Mouse (Mus musculus): ENCODE results near the gene Vac14.

Vac14 gene

DNA sequence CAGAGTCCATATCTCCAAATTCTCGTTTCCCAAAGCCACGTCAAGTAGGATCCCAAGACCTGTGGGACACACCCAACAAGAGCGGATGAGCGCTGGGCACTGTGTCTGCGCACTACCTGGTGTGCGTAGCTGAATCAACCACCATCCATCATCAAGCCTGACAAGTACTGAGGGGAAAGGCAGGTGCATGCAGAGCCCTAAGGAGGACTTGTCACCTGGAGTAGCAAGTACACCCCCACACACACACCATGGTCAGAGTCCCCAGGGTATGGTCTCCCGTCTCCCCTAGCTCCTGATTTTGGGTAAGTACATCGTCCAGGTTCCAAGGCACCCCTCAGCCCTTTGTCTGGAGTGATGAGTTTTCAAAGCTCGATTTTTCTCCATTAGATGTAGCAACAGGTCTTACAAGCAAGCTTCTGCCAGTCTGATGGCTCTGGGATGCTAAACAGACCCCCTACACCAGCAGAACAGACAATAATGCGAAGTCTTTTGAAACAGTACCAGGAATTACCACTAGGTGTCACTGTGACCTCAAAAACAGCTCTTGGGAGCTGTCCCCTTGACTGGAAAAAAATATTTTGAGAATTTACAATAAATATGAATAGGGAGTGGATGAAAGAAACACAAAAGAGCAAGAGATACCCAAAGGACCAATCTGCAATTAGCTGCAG is 131.2 kb downstream of the Vac14 start:
- DNase-seq (ENCODE audit: low read depth, low spot score): peak; percentile 57

DNA sequence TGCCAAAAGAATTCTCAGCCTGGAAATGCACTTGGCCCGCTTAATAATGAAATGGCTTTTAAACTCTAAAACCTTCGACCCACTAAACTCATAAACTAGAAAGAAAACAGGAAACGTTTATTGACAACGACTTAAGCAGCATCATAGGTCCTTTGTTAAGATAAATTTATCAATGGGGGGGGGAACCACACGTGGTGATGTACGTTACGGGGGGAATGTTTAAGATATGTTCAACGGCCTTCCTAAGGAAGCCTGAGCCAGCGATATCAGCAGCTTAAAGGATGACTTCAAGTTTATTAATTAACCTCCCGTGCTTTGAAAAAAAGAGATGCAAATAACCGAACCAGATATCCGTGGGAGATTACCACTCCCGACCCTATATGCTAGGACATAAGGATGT is 131.9 kb downstream of the Vac14 start:
- no peak for DNase-seq (ENCODE audit: low read depth, low spot score)

DNA sequence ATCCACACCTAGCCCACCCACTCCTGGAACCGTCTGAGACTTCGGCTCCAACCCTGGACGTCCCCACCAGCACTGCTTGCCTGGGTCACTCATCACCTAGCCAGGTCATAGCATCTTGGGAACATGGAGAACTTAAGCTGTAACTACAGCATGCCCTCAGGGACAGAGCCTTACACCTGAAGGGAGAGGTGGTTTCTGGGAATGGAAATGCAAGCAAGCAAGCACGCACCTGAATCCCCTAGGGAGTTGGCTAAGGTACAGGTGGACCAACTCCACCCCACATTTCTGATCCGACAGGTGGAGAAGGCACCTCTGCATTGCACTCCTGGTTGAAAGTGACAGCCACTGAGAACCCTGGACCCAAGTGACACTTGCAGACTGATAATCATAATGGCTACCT is 133.1 kb downstream of the Vac14 start:
- no peak for DNase-seq (ENCODE audit: low read depth, low spot score)

- no peak for DNase-seq (ENCODE audit: low read depth, low spot score)
Measured at GRCm38 (mm10) chr8:110754713-110755112, 136.3 kb downstream of the Vac14 start.

DNA sequence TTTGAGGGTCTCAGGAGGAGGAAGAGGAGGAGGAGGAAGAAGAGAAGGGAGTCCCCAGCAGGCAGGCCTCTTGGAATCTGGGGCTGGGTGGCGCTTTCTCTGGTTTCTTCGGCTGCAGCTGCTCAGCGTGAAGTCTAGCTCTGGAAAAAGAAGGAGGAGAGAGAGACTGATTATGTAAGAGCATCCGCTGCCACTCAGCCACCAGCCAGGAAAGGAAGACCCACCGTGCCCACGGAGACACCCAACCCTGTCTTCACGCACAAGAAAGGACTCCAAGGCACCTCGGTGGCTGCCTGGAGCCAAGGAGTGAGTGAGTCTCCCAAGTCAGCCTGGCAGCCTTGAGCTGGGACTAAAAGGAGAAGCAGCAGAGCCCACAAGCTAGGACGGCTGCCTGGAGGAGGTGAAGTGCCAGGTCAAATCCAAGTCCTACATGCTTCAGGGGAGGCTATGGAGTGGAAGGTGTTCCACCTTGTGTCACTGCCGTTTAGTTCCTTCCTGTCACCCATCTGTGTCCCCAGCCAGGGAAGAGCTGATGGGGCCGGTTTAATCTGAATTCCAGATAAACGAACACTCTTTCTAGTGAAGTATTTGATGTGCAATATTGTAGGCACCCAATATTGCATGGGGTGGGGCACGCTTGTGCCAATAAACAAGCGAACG is 137.3 kb downstream of the Vac14 start:
- no peak for DNase-seq (ENCODE audit: low read depth, low spot score)

DNA sequence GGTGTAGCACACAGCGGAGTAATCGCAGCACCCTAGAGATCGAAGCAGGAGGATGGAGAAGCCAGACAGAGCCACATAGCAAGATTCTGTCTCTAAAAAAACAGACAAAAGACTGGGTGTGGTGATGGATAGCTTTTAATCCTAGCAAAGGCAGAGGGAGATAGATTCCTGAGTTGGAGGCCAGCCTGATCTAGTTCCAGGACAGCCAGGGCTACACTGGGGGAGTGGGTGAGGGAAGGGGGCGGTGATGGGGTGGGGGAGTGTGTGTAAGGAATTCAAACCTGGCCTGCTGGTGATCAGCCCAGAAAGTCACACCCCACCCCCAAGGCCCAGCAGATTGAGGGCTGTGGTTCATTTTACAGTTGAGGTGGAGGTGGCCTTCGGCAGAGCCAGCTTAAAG is 137.8 kb downstream of the Vac14 start:
- no peak for DNase-seq (ENCODE audit: low read depth, low spot score)

DNA sequence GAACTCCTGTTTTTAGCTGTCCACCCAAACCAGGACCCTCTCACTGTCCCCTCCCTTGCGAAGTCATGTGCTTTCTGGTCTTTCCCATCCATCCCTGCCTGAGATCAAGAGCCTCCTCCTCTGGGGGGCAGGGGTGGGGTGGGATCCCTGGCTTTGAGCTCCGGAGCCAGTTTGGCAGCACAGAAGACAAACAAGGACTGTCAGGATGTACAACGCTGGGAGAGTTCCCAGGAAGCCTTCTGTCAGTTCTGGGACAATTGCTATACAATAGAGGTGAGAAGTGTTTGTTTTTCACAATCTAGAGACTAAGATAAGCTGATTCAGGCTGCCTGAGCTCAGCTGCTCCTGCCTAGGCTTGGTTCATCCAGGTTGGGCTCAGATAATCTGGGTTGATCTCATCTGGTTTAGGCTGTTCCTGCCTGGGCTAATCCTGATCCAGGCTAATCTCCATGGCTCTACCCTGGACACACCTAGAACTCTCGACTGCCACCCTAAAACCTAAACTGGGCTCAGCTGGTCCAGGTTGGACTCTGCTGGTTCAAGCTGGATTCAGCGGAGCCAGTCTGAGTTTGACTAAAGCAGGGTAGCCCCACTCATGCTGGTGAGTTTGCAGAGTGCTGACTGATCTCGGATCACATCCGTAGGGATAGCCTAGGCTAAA is 142.0 kb downstream of the Vac14 start:
- DNase-seq (ENCODE audit: low read depth, low spot score): no peak

DNA sequence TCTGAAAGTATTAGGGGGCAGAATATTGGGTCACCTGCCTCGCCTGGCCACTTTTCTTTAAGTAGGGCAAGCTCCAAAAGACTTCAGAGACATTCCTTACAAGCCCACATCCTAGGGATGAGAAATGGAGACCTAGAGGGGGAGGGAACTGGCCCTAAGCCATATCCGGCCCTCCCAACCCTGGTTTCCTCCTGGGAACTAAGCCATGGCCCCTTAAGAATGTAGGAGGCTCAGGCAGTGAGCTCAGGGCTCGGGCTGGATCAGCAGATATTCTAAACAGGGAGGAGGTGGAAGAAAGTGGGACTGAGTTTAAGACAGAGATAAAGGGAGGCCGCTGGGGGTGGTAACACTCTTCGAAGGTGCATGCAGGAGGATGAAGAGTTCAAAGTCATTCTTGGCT is 142.8 kb downstream of the Vac14 start:
- DNase-seq (ENCODE audit: low read depth, low spot score): no peak

GRCm38 (mm10) chr8:110761988-110762387 is 143.6 kb downstream of the Vac14 start:
- no peak for DNase-seq (ENCODE audit: low read depth, low spot score)

- no peak for DNase-seq (ENCODE audit: low read depth, low spot score)
Measured at GRCm38 (mm10) chr8:110764671-110765070, 146.3 kb downstream of the Vac14 start.

- no peak for DNase-seq (ENCODE audit: low read depth, low spot score)
Measured at GRCm38 (mm10) chr8:110767261-110767660, 148.9 kb downstream of the Vac14 start.

All from embryo, embryonic 11.5 days (tissue).